Mouse (Mus musculus) limb, embryonic 11.5 days (tissue): ENCODE data around the gene AI413582. TPM values are rescaled to one million over a fixed set of nuclear protein-coding genes. Genes with fewer than 3 reads are reported as not detected.

ENCODE experiments used
- ATAC-seq: fragments of 200-750 bp; cut with Nextera tagmentation; 2 replicates; pipeline ENCODE4 v1.8.0; 2017; ENCODE audit warnings: low read depth; ENCODE audit not compliant: insufficient number of reproducible peaks, low FRiP score, low TSS enrichment
- DNase-seq: peaks from one replicate; pipeline ENCODE4 v3.0.0-alpha.2; 2015; ENCODE audit warnings: low spot score
- H3K27ac ChIP-seq: fragments of 300-500 bp; sonication (generic); replicated peaks from 2 replicates; pipeline ENCODE4 v1.5.1; 2014; ENCODE audit warnings: low read depth, mild to moderate bottlenecking, low read length
- H3K27me3 ChIP-seq: fragments of 300-500 bp; sonication (generic); 2 replicates; pipeline ENCODE4 v1.6.1; 2014; ENCODE audit warnings: mild to moderate bottlenecking, low read length, mixed read lengths; ENCODE audit not compliant: control insufficient read depth, insufficient read depth
- H3K36me3 ChIP-seq: fragments of 300-500 bp; sonication (generic); 2 replicates; pipeline ENCODE4 v1.6.1; 2014; ENCODE audit warnings: mild to moderate bottlenecking, low read length, moderate library complexity, mixed read lengths; ENCODE audit not compliant: control insufficient read depth, insufficient read depth
- H3K4me1 ChIP-seq: fragments of 300-500 bp; sonication (generic); 2 replicates; pipeline ENCODE4 v1.6.1; 2014; ENCODE audit warnings: low read length, mixed read lengths; ENCODE audit not compliant: control insufficient read depth, insufficient read depth
- H3K4me2 ChIP-seq: fragments of 300-500 bp; sonication (generic); 2 replicates; pipeline ENCODE4 v1.6.1; 2014; ENCODE audit warnings: low read depth, mild to moderate bottlenecking, moderate library complexity; ENCODE audit not compliant: severe bottlenecking
- H3K4me3 ChIP-seq: fragments of 300-500 bp; sonication (generic); 2 replicates; pipeline ENCODE4 v1.5.1; 2014; ENCODE audit warnings: low read depth, low read length
- H3K9ac ChIP-seq: fragments of 300-500 bp; sonication (generic); 2 replicates; pipeline ENCODE4 v1.6.1; 2014; ENCODE audit warnings: mild to moderate bottlenecking, low read length
- H3K9me3 ChIP-seq: fragments of 300-500 bp; sonication (generic); 2 replicates; pipeline ENCODE4 v1.6.1; 2016; ENCODE audit warnings: low read length; ENCODE audit not compliant: control insufficient read depth
- WGBS: fragments of 180-500 bp; shearing (Covaris S2); extraction: QIAGEN DNeasy Blood & Tissue Kit; methylation state at CpG from one replicate; pipeline ENCODE4 v1.1.7; 2014; 5-methylcytosine and 5-hydroxymethylcytosine counted together
- polyA plus RNA-seq: library from polyadenylated mRNA; unstranded; fragments of >200 nt; fragmentation: Nextera tagmentation; extraction: Ambion mirVana; gene quantifications from 2 replicates; pipeline ENCODE4 v1.2.1, GENCODE M21; 2014

Gene AI413582
- polyA plus RNA-seq, 1 experiment from 2014 or later, result 11.0 TPM

DNA sequence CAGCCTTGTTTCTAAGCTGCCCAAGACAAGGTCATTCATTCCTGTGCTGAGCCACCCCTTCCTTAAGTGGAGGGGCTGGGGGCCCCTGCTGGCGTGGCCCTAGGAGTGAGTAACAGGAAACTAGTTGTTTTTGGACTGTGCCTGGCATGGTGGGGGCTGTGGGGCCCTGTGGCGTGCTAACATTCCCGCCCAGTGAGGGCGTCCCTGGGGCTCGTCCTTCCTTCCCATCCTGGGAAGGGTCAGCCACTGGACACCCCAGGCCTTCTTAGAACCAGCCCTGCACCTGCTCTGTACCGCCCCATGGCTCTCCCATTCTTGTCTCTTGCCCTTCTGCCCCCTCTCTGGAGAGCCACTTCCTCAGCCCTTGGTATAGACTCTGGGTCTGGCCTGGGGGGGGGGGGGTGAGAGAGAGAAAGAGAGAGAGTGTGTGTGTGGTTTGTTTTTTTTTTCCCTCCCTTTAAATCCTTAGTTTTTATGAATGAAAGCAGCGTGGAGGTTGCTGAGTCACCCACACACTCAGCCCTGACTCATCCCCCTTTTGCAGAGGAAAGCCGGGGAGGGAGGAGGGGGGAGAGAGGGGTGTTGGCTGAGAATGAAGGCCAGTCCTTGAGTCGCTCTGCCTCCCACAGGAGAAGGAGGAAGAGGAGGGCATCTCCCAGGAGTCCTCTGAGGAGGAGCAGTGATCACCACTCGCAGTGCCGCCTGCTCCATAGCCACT, 3.6 kb downstream of the AI413582 start:
- 69% methylated on average over 9 of the region's 11 CpGs for WGBS
- Histone ChIP-seq H3K36me3 (peaks cover 16% of the 10 kb centered on the region; the same call in 1 of the 2 replicates), H3K27me3 (no peaks in the 10 kb centered on the region), H3K9me3 (no peaks in the 10 kb centered on the region), H3K4me2 (no peak overlapping the region), H3K9ac (no peak overlapping the region), H3K4me1 (peaks cover 34% of the 10 kb centered on the region), H3K27ac (no peak overlapping the region), H3K4me3 (no peak overlapping the region)
- ATAC-seq, result no peak
- no peak for DNase-seq

DNA sequence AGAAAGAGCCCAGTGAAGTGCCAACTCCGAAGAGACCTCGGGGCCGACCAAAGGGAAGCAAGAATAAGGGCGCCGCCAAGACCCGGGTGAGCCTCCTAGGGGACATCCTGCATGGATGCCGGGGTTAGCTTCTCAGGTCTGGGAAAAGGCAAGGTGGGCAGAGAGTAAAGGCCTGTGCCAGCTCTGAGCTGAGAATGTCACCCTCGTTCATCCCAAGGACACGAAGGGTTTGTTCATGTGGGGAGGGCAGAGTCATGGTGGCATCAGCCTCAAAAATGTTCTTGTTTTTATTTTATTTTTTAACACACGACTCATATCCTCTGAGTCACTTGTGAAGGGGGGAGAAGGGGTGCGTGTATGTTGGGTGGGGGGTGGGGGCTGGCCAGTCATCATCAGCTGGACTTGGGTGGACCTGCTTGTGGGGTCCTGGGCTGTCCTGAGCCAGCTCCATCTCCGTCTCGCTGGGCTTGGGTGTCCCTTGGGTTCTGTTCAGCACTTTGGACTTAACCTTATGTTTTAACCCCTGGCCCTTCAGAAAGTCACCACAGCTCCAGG, 4.6 kb downstream of the AI413582 start:
- 91% methylated on average over 13 of the region's 13 CpGs for WGBS
- Histone ChIP-seq H3K9ac (no peak overlapping the region), H3K27ac (no peak overlapping the region), H3K4me3 (no peak overlapping the region), H3K36me3 (peaks cover 16% of the 10 kb centered on the region; the same call in 1 of the 2 replicates), H3K4me2 (no peak overlapping the region), H3K27me3 (no peaks in the 10 kb centered on the region), H3K9me3 (no peaks in the 10 kb centered on the region), H3K4me1 (peaks cover 29% of the 10 kb centered on the region)
- no peak for ATAC-seq
- no peak for DNase-seq

DNA sequence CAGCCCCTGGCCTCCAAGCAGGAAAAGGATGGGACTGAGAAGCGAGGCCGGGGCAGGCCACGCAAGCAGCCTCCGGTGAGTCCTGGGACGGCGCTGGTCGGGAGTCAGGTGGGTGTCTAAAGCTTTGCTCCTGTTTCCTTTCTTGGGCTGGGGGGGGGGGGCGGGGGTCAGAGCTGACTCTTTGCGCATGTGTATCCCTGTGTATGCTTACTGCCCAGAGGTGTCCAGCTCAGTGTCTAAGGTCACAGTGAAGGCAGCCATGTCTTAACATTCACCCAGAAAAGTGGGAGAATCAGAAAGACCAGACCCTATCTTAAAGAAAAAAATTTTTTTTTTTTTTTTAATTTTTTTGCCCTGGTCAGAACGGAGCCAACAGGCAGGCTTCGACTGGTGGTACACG, 6.0 kb downstream of the AI413582 start:
- Histone ChIP-seq H3K4me2 (peak overlapping the region; percentile 96; the same call in 1 of the 2 replicates), H3K27ac (no peak overlapping the region)

DNA sequence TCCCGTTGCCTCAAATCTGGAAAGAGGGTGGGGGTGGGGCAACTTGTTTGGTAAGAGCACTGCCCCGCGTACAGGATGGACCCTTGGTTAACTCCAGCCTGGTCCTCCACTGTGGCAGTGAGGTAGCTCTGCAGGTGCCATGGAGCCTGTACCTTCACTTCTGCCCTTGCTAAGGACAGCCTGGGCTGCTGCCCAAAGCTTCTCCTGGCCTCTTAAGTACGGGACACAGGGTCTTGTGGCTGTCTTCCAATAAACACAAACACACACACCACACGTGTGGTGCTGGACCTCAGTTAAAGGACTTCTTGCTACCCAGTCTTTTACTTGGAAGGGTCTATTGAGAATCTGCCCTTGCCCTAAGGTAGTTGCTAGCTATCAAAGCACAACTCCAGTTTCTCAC, 6.7 kb downstream of the AI413582 start:
- Histone ChIP-seq H3K36me3 (peaks cover 16% of the 10 kb centered on the region; the same call in 1 of the 2 replicates), H3K4me3 (peak overlapping the region; percentile 78), H3K9ac (peak overlapping the region; percentile 13; the same call in 1 of the 2 replicates), H3K4me2 (peak overlapping the region; percentile 96), H3K27ac (no peak overlapping the region), H3K4me1 (peaks cover 19% of the 10 kb centered on the region), H3K27me3 (no peaks in the 10 kb centered on the region), H3K9me3 (no peaks in the 10 kb centered on the region)
- ATAC-seq (no peak), DNase-seq (no peak)
- WGBS, result 2% methylated on average over 5 of the region's 5 CpGs

More for the DNA sequence above, 6.0 kb downstream of the AI413582 start:
- ATAC-seq (no peak), DNase-seq (no peak)
- Histone ChIP-seq H3K9me3 (no peaks in the 10 kb centered on the region), H3K4me3 (no peak overlapping the region), H3K27me3 (no peaks in the 10 kb centered on the region), H3K36me3 (peaks cover 16% of the 10 kb centered on the region; the same call in 1 of the 2 replicates), H3K9ac (no peak overlapping the region), H3K4me1 (peaks cover 22% of the 10 kb centered on the region)
- 67% methylated on average over 12 of the region's 12 CpGs for WGBS

DNA sequence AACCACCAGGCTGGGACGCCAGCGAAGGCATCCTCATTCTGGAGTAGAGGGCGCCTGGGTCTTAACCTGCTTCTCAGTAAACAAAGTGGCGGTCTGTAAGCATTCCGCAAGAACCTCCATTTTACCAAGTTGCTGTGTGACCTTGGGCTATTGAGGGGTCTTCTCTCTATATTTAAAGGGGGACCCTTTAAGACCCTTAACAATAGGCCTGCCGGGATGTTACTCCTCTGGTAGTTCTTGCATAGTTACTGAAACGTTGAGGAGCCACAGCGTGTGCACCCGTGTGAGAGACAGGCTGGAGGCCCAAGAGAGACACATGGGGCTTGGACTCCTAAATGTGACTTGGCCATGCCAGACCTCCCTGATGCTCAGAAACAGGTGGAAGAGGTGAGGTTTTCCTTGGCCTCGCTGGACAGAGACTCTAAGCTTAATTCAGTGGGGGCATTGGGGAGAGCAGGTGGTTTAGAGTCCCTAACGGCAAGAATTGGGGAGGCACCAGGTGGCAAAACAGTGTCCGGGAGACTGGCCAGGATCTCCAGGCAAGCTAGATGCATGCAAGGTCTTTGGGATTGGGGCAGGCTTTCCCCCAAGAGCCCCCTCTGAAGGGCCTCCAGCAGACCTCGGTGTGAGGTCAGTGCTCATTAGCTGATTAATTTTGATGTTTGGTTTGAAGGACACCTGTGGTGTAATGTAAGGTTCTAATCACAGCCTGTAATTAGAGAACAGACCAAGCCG, 7.5 kb downstream of the AI413582 start:
- H3K4me2 ChIP-seq, result peak overlapping the region; percentile 96
- peaks cover 19% of the 10 kb centered on the region for H3K4me1 ChIP-seq
- peaks cover 14% of the 10 kb centered on the region; the same call in 1 of the 2 replicates for H3K36me3 ChIP-seq

DNA sequence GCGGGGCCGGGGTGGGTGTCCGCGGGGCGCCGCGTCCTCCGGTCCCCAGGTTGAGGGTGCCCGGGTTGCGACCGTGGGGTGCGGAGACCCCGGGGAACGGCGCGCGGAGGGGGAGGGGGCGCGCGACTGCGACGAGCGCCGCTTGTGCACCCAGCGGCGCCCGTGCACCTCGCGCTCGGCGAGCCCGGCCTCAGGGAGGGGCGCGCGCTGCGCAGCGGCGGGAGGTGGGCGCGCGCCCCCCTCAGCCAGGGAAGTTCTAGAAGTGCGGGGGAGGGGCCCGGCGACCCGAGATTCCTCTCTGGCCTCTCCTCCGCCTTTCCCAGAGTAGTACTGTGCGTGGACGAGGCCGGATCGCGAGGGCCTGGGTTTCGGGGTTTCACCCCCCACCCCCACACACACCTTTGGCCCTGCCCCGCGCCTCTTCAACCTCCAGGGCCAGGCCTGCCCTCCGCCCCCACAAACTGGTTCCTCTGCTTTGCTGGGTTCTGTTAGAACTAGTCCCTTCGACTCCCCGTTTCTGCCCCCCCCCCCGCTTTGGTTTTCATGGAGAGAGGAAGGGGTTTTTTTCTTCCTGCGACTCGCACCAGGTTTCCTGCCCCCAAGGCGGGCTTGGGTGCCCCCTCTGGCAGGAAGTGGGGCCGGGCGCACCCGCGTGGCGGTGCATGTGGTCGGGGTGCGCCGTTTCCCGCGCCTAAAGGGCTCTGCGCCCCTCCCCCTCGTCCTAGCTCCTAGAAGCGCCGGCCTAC, 8.2 kb downstream of the AI413582 start:
- Histone ChIP-seq H3K4me2 (peak overlapping the region; percentile 96), H3K27ac (peak overlapping the region; percentile 99), H3K9ac (peak overlapping the region; percentile 93), H3K36me3 (peaks cover 14% of the 10 kb centered on the region; the same call in 1 of the 2 replicates), H3K27me3 (no peaks in the 10 kb centered on the region), H3K4me3 (peak overlapping the region; percentile 78), H3K4me1 (peaks cover 19% of the 10 kb centered on the region), H3K9me3 (no peaks in the 10 kb centered on the region)
- under 1% methylated on average over 61 of the region's 75 CpGs for WGBS
- DNase-seq (peak; percentile 84), ATAC-seq (no peak)

More for the DNA sequence above, 7.5 kb downstream of the AI413582 start:
- peak overlapping the region; percentile 78 for H3K4me3 ChIP-seq
- ATAC-seq (no peak), DNase-seq (peak; percentile 49)
- peak overlapping the region; percentile 93 for H3K9ac ChIP-seq
- WGBS, result under 1% methylated on average over 14 of the region's 14 CpGs
- peak overlapping the region; percentile 99 for H3K27ac ChIP-seq
- no peaks in the 10 kb centered on the region for H3K27me3 ChIP-seq
- no peaks in the 10 kb centered on the region for H3K9me3 ChIP-seq

DNA sequence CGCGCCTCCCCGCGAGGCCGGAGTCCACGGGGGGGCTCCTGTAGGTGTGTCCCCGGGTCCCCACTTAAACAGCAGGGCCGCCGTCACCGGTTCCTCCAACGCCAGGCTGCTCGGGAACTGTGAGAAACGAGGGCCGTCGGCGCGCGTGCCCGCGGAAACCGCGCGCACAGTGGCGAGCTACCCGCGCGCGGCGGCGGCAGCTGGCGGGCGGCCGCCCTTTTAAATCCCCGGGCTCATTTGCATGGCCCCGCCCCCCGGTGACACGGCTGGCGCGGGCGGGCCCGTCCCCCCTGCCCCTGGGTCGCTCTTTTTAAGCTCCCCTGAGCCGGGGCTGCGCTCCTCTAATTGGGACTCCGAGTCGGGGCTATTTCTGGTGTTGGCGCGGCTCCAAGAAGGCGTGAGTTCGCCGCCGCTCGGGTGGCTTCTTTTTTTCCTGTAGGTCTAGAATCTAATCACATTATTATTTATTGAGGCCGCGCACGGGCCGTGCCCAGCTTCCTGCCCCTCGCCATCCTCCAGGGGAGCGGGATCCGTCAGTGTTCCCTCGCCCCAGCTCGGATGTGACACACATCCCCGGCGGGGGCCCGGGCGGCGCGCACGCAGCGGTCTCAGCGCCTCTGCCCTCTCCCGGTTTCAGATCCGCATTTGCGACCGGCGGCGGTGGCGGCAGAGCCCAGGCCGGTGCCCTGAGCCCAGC, 9.1 kb downstream of the AI413582 start, which contains the start of gene Hmga1:
Gene Hmga1, plus strand, starts transcription at position 183 of the 697 bp plus-strand sequence.
- Histone ChIP-seq H3K9ac (peak within 1 kb of the TSS; percentile 93), H3K27ac (peak within 1 kb of the TSS; percentile 99), H3K36me3 (peaks cover 7% of the 10 kb centered on the region; the same call in 1 of the 2 replicates), H3K4me2 (peak within 1 kb of the TSS; percentile 96), H3K9me3 (no peaks in the 10 kb centered on the region), H3K4me1 (peaks cover 16% of the 10 kb centered on the region), H3K4me3 (peak within 1 kb of the TSS; percentile 78), H3K27me3 (no peaks in the 10 kb centered on the region)
- DNase-seq, result peak; percentile 95
- WGBS, result under 1% methylated on average over 79 of the region's 79 CpGs
- ATAC-seq, result peak; percentile 62
